Mouse (Mus musculus): ENCODE measurements at regions not wholly inside any gene's neighbourhood (a gene's known extent, or its start where the extent isn't known, plus 50 kb on each side); places are given as distances from the start of the nearest gene placed in this dataset.

- TF ChIP-seq CTCF (IDR thresholded peaks at IDR 0.05; ENCODE audit: low read depth), result no peak
- Histone ChIP-seq H3K27me3 (replicated peaks; ENCODE audit: control insufficient read depth, insufficient read depth, low read length) (no peaks in the 10 kb centered on the region), H3K4me3 (ENCODE audit: low read depth, low read length) (no peak overlapping the region), H3K9ac (ENCODE audit: low read depth, low read length) (no peak overlapping the region), H3K9me3 (ENCODE audit: control insufficient read depth) (no peaks in the 10 kb centered on the region), H3K36me3 (ENCODE audit: control insufficient read depth, insufficient read depth) (no peaks in the 10 kb centered on the region), H3K27ac (ENCODE audit: low read depth, low read length) (no peak overlapping the region), H3K4me1 (replicated peaks; ENCODE audit: control insufficient read depth, insufficient read depth, low read length) (0 out of 2 replicates have a peak, but pooled peaks cover 4% of the 10 kb centered on the region), H3K4me2 (replicated peaks; ENCODE audit: low read depth) (no peak overlapping the region)
- ATAC-seq, result no peak
- 61% methylated on average over 8 of the region's 8 CpGs for WGBS
These were observed 59.1 kb upstream of the Serp2 start for GRCm38 (mm10) chr14:76615603-76616366.

DNA sequence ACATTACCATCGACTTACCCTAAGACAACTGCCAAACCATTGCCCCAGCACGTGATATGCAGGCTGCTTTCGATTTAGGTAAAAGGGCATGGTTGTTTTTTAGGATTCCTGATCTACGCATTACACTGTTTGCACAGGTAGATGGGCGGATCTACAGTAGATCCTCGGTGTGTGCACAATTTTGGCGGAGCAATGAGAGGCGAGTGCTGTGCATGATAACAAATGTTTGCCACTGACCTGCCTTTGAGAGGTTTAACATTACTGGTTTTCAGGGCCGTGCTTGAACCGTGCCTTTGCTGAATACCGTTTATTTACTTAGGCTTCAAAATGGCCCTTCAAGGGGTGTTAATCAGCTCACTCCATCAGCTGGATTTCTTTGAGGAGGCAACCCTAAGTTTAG is 58.5 kb upstream of the Serp2 start:
- no peaks in the 10 kb centered on the region for H3K27me3 ChIP-seq (replicated peaks; ENCODE audit: control insufficient read depth, insufficient read depth, low read length)
- ATAC-seq, result no peak
- TF ChIP-seq CTCF (IDR thresholded peaks at IDR 0.05; ENCODE audit: low read depth), result no peak
- no peaks in the 10 kb centered on the region for H3K36me3 ChIP-seq (ENCODE audit: control insufficient read depth, insufficient read depth)
- 0 out of 2 replicates have a peak, but pooled peaks cover 4% of the 10 kb centered on the region for H3K4me1 ChIP-seq (replicated peaks; ENCODE audit: control insufficient read depth, insufficient read depth, low read length)
- no peak overlapping the region for H3K4me2 ChIP-seq (replicated peaks; ENCODE audit: low read depth)
- no peak overlapping the region for H3K4me3 ChIP-seq (ENCODE audit: low read depth, low read length)
- no peak overlapping the region for H3K9ac ChIP-seq (ENCODE audit: low read depth, low read length)
- no peak overlapping the region for H3K27ac ChIP-seq (ENCODE audit: low read depth, low read length)
- no peaks in the 10 kb centered on the region for H3K9me3 ChIP-seq (ENCODE audit: control insufficient read depth)
- 50% methylated on average over 11 of the region's 11 CpGs for WGBS

GRCm38 (mm10) chr14:76614682-76615081 is 58.0 kb upstream of the Serp2 start:
- no peak overlapping the region for H3K27ac ChIP-seq (ENCODE audit: low read depth, low read length)
- H3K36me3 ChIP-seq (ENCODE audit: control insufficient read depth, insufficient read depth), result no peaks in the 10 kb centered on the region
- no peak overlapping the region for H3K9ac ChIP-seq (ENCODE audit: low read depth, low read length)
- WGBS, result 68% methylated on average over 5 of the region's 5 CpGs
- no peak for TF ChIP-seq CTCF (IDR thresholded peaks at IDR 0.05; ENCODE audit: low read depth)
- ATAC-seq, result no peak
- no peak overlapping the region for H3K4me3 ChIP-seq (ENCODE audit: low read depth, low read length)
- no peaks in the 10 kb centered on the region for H3K27me3 ChIP-seq (replicated peaks; ENCODE audit: control insufficient read depth, insufficient read depth, low read length)
- H3K4me1 ChIP-seq (replicated peaks; ENCODE audit: control insufficient read depth, insufficient read depth, low read length), result 0 out of 2 replicates have a peak, but pooled peaks cover 4% of the 10 kb centered on the region
- H3K9me3 ChIP-seq (ENCODE audit: control insufficient read depth), result no peaks in the 10 kb centered on the region
- no peak overlapping the region for H3K4me2 ChIP-seq (replicated peaks; ENCODE audit: low read depth)

- H3K36me3 ChIP-seq (ENCODE audit: control insufficient read depth, insufficient read depth), result no peaks in the 10 kb centered on the region
- no peak overlapping the region for H3K4me3 ChIP-seq (ENCODE audit: low read depth, low read length)
- ATAC-seq, result no peak
- H3K9ac ChIP-seq (ENCODE audit: low read depth, low read length), result no peak overlapping the region
- H3K9me3 ChIP-seq (ENCODE audit: control insufficient read depth), result no peaks in the 10 kb centered on the region
- H3K27me3 ChIP-seq (replicated peaks; ENCODE audit: control insufficient read depth, insufficient read depth, low read length), result no peaks in the 10 kb centered on the region
- 0 out of 2 replicates have a peak, but pooled peaks cover 4% of the 10 kb centered on the region for H3K4me1 ChIP-seq (replicated peaks; ENCODE audit: control insufficient read depth, insufficient read depth, low read length)
- no peak for TF ChIP-seq CTCF (IDR thresholded peaks at IDR 0.05; ENCODE audit: low read depth)
- WGBS, result 91% methylated on average over 6 of the region's 6 CpGs
- H3K27ac ChIP-seq (ENCODE audit: low read depth, low read length), result no peak overlapping the region
- H3K4me2 ChIP-seq (replicated peaks; ENCODE audit: low read depth), result no peak overlapping the region
These were observed 56.9 kb upstream of the Serp2 start for GRCm38 (mm10) chr14:76613604-76614003.

DNA sequence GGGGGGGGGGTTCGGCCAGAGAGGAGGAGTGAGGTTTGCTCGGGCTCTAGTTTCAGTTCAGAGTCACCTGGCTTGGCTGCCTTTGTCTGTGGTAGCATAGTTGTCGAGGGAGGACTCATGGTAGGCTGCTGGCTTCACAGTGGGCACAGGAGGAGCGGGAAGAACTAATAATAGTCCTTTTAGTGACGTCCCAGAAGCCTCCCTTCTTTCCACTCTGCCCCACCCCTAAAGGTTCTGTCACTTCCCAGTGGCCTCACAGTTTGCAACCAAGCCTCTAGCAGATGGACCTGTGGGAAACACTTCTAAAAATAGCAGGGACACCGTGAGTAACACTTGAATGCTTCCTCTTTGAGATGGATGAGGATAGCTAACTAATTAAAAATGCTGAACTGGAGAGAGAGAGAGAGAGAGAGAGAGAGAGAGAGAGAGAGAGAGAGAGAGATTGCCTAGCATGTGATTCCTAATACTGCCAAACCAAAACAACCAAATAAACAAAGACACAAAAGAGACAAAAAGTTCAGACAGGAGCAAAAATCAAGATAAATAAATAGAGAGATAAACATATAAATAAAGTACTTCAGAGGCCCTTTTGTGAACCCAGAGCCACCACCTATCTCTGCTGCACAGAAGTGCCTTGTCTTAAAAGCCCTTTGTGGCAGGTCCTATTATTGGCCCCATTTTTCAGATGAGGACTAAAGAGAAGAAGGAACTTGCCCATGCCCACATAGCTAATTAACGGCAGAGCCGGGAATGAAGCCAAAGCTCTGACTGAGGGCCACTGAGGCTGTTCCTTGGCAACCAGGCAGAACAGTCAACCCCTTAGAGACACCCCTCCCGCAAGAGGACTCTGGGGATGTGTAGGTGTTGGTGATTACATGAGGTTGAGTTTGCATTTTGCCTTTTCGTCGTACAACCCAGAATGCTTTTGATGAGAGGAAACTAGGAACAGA is 54.0 kb upstream of the Serp2 start:
- ATAC-seq, result no peak

More for the DNA sequence above, 54.0 kb upstream of the Serp2 start:
- Histone ChIP-seq H3K27me3 (replicated peaks; ENCODE audit: control insufficient read depth, insufficient read depth, low read length) (no peaks in the 10 kb centered on the region), H3K27ac (ENCODE audit: low read depth, low read length) (no peak overlapping the region), H3K4me1 (replicated peaks; ENCODE audit: control insufficient read depth, insufficient read depth, low read length) (no peaks in the 10 kb centered on the region), H3K9me3 (ENCODE audit: control insufficient read depth) (no peaks in the 10 kb centered on the region), H3K4me3 (ENCODE audit: low read depth, low read length) (no peak overlapping the region), H3K4me2 (replicated peaks; ENCODE audit: low read depth) (no peak overlapping the region), H3K36me3 (ENCODE audit: control insufficient read depth, insufficient read depth) (no peaks in the 10 kb centered on the region), H3K9ac (ENCODE audit: low read depth, low read length) (no peak overlapping the region)
- no peak for TF ChIP-seq CTCF (IDR thresholded peaks at IDR 0.05; ENCODE audit: low read depth)
- 48% methylated on average over 11 of the region's 11 CpGs for WGBS

Data from intestine, postnatal 0 days (tissue).